Mouse (Mus musculus) ES-E14 (cell line): ENCODE measurements around the gene Rab24. TPM values are rescaled to one million over a fixed set of nuclear protein-coding genes. Genes with fewer than 3 reads are reported as not detected.

Experiments used
- DNase-seq: peaks from one replicate; pipeline ENCODE4 v3.0.0-alpha.2; 2013; ENCODE audit warnings: low read depth, low spot score
- H3K27ac ChIP-seq: 2 replicates; pipeline ENCODE4 v1.5.1; 2012; ENCODE audit warnings: low read depth, mild to moderate bottlenecking, low read length, moderate library complexity, mixed read lengths; ENCODE audit not compliant: poor library complexity, insufficient read depth, severe bottlenecking
- H3K36me3 ChIP-seq: 2 replicates; pipeline ENCODE4 v1.6.1; 2012; ENCODE audit warnings: mild to moderate bottlenecking, low read length, moderate library complexity, mixed read lengths; ENCODE audit not compliant: control insufficient read depth, poor library complexity, insufficient read depth, severe bottlenecking
- H3K4me1 ChIP-seq, 2 experiments: fragments of 150-350 bp in 1 of 2; sonication (generic) in 1 of 2; 2 replicates each; pipeline ENCODE4 v1.6.1; 2012; ENCODE audit warnings: low read length in 2 of 2, mild to moderate bottlenecking in 1 of 2, mixed read lengths in 1 of 2; ENCODE audit not compliant: control insufficient read depth in 2 of 2, insufficient read depth in 2 of 2, poor library complexity in 1 of 2
- H3K4me3 ChIP-seq, 2 experiments: fragments of 150-350 bp in 1 of 2; sonication (generic) in 1 of 2; 2 replicates each; pipeline ENCODE4 v1.5.1; 2012; ENCODE audit warnings: low read length in 2 of 2, low read depth in 1 of 2, mild to moderate bottlenecking in 1 of 2, mixed read lengths in 1 of 2; ENCODE audit not compliant: insufficient read depth in 1 of 2, poor library complexity in 1 of 2, severe bottlenecking in 1 of 2
- H3K9ac ChIP-seq: 2 replicates; pipeline ENCODE4 v1.6.1; 2012; ENCODE audit warnings: low read depth, mild to moderate bottlenecking, low read length, mixed read lengths; ENCODE audit not compliant: poor library complexity, insufficient read depth, severe bottlenecking
- H3K9me3 ChIP-seq: fragments of 150-350 bp; sonication (generic); 2 replicates; pipeline ENCODE4 v1.6.1; 2012; ENCODE audit warnings: low read depth, mild to moderate bottlenecking, low read length; ENCODE audit not compliant: control insufficient read depth, insufficient read depth
- CHD2 ChIP-seq: IDR thresholded peaks from 2 replicates; pipeline ENCODE4 v1.6.1; 2014; ENCODE audit warnings: mild to moderate bottlenecking, low read depth, low read length, inconsistent platforms
- HCFC1 ChIP-seq: IDR thresholded peaks from 2 replicates; pipeline ENCODE4 v1.6.1; 2012; ENCODE audit warnings: low read length, inconsistent platforms, borderline replicate concordance; ENCODE audit not compliant: insufficient read depth
- MAFK ChIP-seq: IDR thresholded peaks from 2 replicates; pipeline ENCODE4 v1.6.1; 2014; ENCODE audit warnings: mild to moderate bottlenecking, low read depth, low read length, inconsistent platforms; ENCODE audit not compliant: insufficient read depth
- ZC3H11A ChIP-seq: IDR thresholded peaks from 2 replicates; pipeline ENCODE4 v1.6.1; 2012; ENCODE audit warnings: low read depth, mild to moderate bottlenecking, inconsistent platforms, low read length, borderline replicate concordance
- ZNF384 ChIP-seq: IDR thresholded peaks from 2 replicates; pipeline ENCODE4 v1.6.1; 2012; ENCODE audit warnings: low read depth, low read length, inconsistent platforms
- in situ Hi-C, 2 experiments: fragments of 600-800 bp; cut with MboI; formaldehyde crosslinking; loops; one replicate each; pipeline ENCODE4 v1.15.1; 2025; ENCODE audit warnings: low sequenced_read_pairs in 2 of 2, inconsistent platforms in 1 of 2; ENCODE audit not compliant: unreplicated experiment in 2 of 2
- total RNA-seq: library from RNA; depleted of rRNA; stranded (reverse); fragments of 300-350 nt; gene quantifications from 2 replicates; pipeline ENCODE4 v1.2.3, GENCODE M21; 2012

The Rab24 gene
- total RNA-seq, 1 experiment: 67.5 TPM

- no peak for DNase-seq
- Histone ChIP-seq H3K27ac (no peak overlapping the region), H3K9me3 (no peaks in the 10 kb centered on the region), H3K4me3 (no peak overlapping the region), H3K36me3 (no peaks in the 10 kb centered on the region), H3K4me1 (peaks cover under 1 to 2% of the 10 kb centered on the region in 2 experiments; a peak in 2 of 4 replicates), H3K9ac (no peak overlapping the region)
- TF ChIP-seq ZNF384 (no peak), ZC3H11A (no peak), HCFC1 (no peak), CHD2 (no peak), MAFK (no peak)
- in situ Hi-C loops: no loop called here
Measured at GRCm38 (mm10) chr13:55368401-55368800, 46.7 kb upstream of the Rab24 start.

GRCm38 (mm10) chr13:55362453-55363060 lies 40.8 kb upstream of the Rab24 start, which contains the start of gene Lman2:
Gene Lman2 (minus strand): TSS chr13:55362783.
- DNase-seq: peak; percentile 94
- in situ Hi-C loops: no loop called here
- Histone ChIP-seq H3K9me3 (no peaks in the 10 kb centered on the region), H3K4me1 (peaks cover 2 to 12% of the 10 kb centered on the region in 2 experiments; a peak in 3 of 4 replicates), H3K4me3 (peak within 1 kb of the TSS; percentile 86 to 93), H3K9ac (peak within 1 kb of the TSS; percentile 95), H3K36me3 (peaks cover 15% of the 10 kb centered on the region), H3K27ac (peak within 1 kb of the TSS; percentile 66)
- peak; percentile 72 for TF ChIP-seq CHD2
- TF ChIP-seq MAFK: no peak
- TF ChIP-seq ZNF384: no peak
- peak; percentile 96 for TF ChIP-seq HCFC1

GRCm38 (mm10) chr13:55361974-55362452 lies 40.3 kb upstream of the Rab24 start:
- Histone ChIP-seq H3K9ac (peak overlapping the region; percentile 95), H3K36me3 (peaks cover 16% of the 10 kb centered on the region), H3K27ac (peak overlapping the region; percentile 66), H3K4me1 (peaks cover 2 to 12% of the 10 kb centered on the region in 2 experiments; a peak in 3 of 4 replicates), H3K4me3 (peak overlapping the region; percentile 86 to 93), H3K9me3 (no peaks in the 10 kb centered on the region)
- TF ChIP-seq MAFK (no peak), ZC3H11A (no peak), ZNF384 (no peak), CHD2 (no peak), HCFC1 (no peak)
- in situ Hi-C loops: no loop called here
- DNase-seq: no peak

- TF ChIP-seq CHD2: no peak
- TF ChIP-seq HCFC1: no peak
- Histone ChIP-seq H3K4me3 (peak overlapping the region in 1 of 2 experiments; percentile 93; a peak in 2 of 4 replicates), H3K9ac (no peak overlapping the region; the same call in 1 of the 2 replicates), H3K4me1 (peaks cover 2 to 12% of the 10 kb centered on the region in 2 experiments; a peak in 3 of 4 replicates), H3K9me3 (no peaks in the 10 kb centered on the region), H3K36me3 (peaks cover 19% of the 10 kb centered on the region), H3K27ac (no peak overlapping the region)
- DNase-seq: no peak
- in situ Hi-C loops: no loop called here
Measured at GRCm38 (mm10) chr13:55361145-55361544, 39.4 kb upstream of the Rab24 start.
